Mouse (Mus musculus): ENCODE results near the gene Lancl2. TPM values are rescaled to one million over a fixed set of nuclear protein-coding genes. Genes with fewer than 3 reads are reported as not detected.

Gene Lancl2
- polyA plus RNA-seq, 1 experiment from 2014 or later, result 15.8 TPM

DNA sequence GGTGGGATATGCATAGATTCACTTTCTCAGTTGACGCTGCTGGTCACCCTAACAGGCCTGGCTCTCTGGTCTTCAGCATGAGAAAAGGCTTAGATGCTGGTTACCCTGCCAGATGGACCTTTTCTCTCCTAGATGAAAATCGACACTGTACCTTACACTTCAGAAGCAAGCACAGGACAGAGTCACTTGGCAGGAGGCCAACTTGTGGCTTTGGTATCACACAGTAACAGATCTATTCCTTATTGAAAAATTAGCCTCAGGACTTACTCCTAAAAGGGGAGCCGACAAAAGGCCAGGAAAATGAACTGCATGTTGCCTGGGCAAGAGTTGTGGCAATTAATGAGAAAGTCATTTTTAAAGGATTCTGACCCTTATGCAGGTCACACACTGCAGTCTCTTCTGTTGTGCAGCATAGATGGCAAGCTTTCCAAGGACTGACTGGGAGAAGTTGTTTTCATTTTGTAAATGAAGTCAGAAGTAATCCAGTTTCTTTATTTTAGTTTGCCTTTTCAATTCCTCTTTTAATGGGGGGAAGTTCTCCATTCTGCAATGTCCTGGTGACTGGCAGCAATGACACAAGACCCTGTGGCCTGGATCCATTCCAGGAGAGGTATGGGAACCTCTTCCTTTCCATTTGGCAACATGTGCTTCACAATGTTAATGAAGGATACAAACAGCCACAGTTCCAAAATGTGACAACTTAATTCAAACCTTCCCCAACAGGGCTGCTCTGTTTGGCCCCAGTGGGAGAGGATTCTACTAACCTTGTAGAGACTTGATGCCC is 62.9 kb downstream of the Lancl2 start:
- ATAC-seq, result no peak
- Histone ChIP-seq H3K9me3 (ENCODE audit: control insufficient read depth, low read length) (no peaks in the 10 kb centered on the region), H3K4me2 (ENCODE audit: low read depth, low read length) (no peak overlapping the region), H3K4me1 (ENCODE audit: control insufficient read depth, insufficient read depth, low read length) (no peaks in the 10 kb centered on the region), H3K27ac (ENCODE audit: low read length) (no peak overlapping the region), H3K4me3 (ENCODE audit: low read length) (no peak overlapping the region), H3K9ac (ENCODE audit: low read depth, low read length) (no peak overlapping the region), H3K36me3 (ENCODE audit: control insufficient read depth, insufficient read depth, low read length) (0 out of 2 replicates have a peak, but pooled peaks cover 3% of the 10 kb centered on the region), H3K27me3 (replicated peaks; ENCODE audit: control insufficient read depth, insufficient read depth, low read length) (no peaks in the 10 kb centered on the region)
- WGBS, result 65% methylated on average over 3 of the region's 3 CpGs

DNA sequence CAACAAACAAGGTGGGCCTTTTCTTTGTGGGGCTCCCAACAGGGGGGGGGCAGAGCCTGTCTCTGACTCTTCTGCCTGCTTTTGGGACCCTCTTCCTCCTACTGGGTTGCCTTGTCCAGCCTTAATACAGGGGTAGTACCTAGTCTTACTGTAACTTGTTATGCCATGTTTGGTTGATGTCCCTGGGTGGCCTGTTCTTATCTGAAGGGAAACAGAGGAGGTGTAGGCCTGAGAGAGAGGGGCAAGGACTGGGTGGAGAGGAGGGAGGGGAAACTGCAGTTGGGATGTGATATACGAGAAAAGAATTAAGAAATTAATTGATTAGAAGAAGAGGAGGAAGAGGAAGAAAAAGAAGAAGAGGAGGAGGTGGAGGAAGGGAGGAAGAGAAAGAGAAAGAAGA is 63.9 kb downstream of the Lancl2 start:
- Histone ChIP-seq H3K9ac (ENCODE audit: low read depth, low read length) (no peak overlapping the region), H3K27ac (ENCODE audit: low read length) (no peak overlapping the region), H3K36me3 (ENCODE audit: control insufficient read depth, insufficient read depth, low read length) (0 out of 2 replicates have a peak, but pooled peaks cover 3% of the 10 kb centered on the region), H3K4me2 (ENCODE audit: low read depth, low read length) (no peak overlapping the region), H3K4me1 (ENCODE audit: control insufficient read depth, insufficient read depth, low read length) (no peaks in the 10 kb centered on the region), H3K27me3 (replicated peaks; ENCODE audit: control insufficient read depth, insufficient read depth, low read length) (no peaks in the 10 kb centered on the region), H3K9me3 (ENCODE audit: control insufficient read depth, low read length) (no peaks in the 10 kb centered on the region), H3K4me3 (ENCODE audit: low read length) (no peak overlapping the region)
- WGBS, result 78% methylated on average over 1 of the region's 1 CpGs
- ATAC-seq, result peak; percentile 65

DNA sequence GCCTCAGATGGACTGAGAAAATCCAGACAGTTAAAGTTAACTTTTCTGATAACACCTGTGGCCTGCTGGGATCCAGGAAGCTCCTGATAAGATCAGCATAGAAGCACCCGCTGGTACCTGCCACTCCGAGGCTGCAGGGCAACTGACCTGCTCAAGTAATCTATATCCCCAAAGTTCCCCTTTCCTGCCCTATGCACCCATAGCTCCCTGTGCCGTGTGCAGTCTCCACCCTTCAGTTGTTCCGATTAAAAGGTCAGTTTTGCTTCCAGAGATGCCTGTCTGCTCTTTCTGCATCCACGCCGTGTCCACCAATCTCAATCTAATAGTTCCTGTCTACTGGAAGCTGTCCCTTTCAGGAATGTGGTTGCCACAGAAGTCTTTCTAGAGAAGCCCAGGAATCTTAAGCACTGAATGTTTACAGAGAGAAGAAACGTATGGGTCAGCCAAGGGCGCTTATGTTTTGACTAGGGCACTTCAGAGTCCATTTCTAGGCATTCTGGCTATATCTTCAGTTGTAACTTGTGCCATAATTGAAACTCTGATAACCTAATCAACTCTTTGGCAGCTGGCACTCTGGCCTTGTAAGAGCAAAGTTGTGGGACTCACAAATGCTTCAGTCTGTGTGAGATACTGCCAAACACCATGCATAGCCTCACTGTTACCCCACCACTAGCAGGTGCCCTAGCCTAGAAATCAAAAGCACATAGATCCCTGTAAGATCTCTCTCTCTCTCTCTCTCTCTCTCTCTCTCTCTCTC is 65.0 kb downstream of the Lancl2 start:
- no peak overlapping the region for H3K27ac ChIP-seq (ENCODE audit: low read length)
- no peaks in the 10 kb centered on the region for H3K36me3 ChIP-seq (ENCODE audit: control insufficient read depth, insufficient read depth, low read length)
- H3K9ac ChIP-seq (ENCODE audit: low read depth, low read length), result no peak overlapping the region
- peak; percentile 71 for ATAC-seq
- no peak overlapping the region for H3K4me3 ChIP-seq (ENCODE audit: low read length)
- WGBS, result 47% methylated on average over 8 of the region's 8 CpGs
- no peaks in the 10 kb centered on the region for H3K27me3 ChIP-seq (replicated peaks; ENCODE audit: control insufficient read depth, insufficient read depth, low read length)
- no peaks in the 10 kb centered on the region for H3K9me3 ChIP-seq (ENCODE audit: control insufficient read depth, low read length)
- H3K4me1 ChIP-seq (ENCODE audit: control insufficient read depth, insufficient read depth, low read length), result no peaks in the 10 kb centered on the region
- H3K4me2 ChIP-seq (ENCODE audit: low read depth, low read length), result no peak overlapping the region

DNA sequence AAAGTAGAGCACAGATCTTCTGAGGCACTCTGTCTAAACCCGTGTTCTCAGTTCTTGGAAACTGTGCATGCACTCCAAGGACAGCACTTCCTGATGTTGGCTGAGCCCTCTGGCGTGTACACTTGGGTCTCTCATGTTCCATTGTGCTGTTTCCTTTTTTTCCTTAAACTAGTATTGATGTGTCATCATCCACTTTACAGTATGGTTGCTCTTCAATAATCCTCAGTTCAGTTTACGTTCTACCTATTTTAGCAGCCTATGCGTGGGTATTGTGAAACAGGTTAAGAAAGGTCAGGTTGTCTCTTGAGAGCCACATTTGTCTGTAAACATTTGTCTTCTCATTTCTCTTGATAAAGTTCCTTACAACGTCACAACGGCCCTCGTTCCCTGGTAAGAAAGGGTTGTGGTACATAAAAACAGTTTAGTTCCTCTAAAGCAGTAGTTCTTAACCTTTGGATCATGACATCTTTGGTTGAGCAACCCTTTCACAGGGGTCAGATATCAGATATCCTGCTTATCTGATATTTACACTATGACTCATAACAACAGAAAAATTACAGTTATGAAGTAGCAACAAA is 66.7 kb downstream of the Lancl2 start:
- Histone ChIP-seq H3K4me2 (ENCODE audit: low read depth, low read length) (no peak overlapping the region), H3K9ac (ENCODE audit: low read depth, low read length) (no peak overlapping the region), H3K4me1 (ENCODE audit: control insufficient read depth, insufficient read depth, low read length) (no peaks in the 10 kb centered on the region), H3K27me3 (replicated peaks; ENCODE audit: control insufficient read depth, insufficient read depth, low read length) (no peaks in the 10 kb centered on the region), H3K9me3 (ENCODE audit: control insufficient read depth, low read length) (no peaks in the 10 kb centered on the region), H3K27ac (ENCODE audit: low read length) (no peak overlapping the region), H3K36me3 (ENCODE audit: control insufficient read depth, insufficient read depth, low read length) (no peaks in the 10 kb centered on the region), H3K4me3 (ENCODE audit: low read length) (no peak overlapping the region)
- WGBS, result 62% methylated on average over 7 of the region's 7 CpGs
- ATAC-seq, result peak; percentile 47; the same call in 1 of the 2 replicates

DNA sequence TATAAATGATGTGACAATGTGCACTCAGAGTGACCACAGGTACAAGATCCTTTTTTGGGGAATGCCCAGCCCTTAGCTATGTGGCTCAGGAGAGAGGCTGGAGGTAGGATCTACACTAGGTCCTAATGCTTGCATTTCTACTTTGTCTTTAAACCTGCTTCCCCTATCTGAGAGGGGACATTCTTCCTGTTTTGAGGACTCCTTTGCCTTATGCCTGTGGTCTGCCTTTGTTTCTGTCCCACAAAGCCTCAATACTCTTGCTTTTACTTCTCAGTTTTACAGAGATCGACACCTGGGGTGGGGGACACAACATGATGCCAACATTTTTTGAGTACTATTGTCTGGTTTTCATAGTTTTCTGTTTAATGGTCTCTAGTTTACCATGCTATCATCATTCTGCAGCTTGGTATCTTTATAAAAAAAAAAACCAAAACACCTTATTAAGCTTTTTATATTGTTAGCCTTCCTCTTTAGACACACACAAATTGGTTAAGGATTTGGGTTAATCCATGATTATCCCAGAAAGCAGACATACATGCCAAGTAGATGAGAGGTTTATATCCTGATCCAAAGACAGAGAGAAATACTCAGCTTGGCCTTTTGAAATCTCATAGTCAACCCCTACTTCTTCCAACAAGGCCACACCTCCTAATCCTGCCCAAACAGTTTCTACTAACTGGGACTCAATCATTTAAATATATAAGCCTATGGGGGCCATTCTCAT is 68.3 kb downstream of the Lancl2 start:
- H3K9me3 ChIP-seq (ENCODE audit: control insufficient read depth, low read length), result no peaks in the 10 kb centered on the region

DNA sequence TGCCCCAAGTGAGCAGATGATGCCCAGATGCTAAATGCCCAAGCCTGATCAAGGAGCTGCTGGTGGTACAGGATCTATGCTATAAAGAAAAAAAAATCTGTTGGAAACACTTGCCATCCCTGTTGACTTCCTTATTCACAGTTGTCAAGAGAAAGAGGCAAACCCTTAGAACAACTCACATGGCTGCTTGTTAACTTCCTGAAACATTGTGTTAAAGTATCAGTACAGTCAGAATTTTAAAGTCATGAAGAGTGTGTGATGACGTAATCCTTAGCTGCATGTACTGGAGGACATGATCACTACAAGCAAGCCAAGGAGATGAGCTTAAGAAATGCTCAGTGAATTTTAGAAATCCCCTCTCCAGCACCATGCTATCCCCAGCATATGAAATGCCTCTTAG is 71.5 kb downstream of the Lancl2 start:
- Histone ChIP-seq H3K4me2 (ENCODE audit: low read depth, low read length) (no peak overlapping the region), H3K9me3 (ENCODE audit: control insufficient read depth, low read length) (no peaks in the 10 kb centered on the region), H3K36me3 (ENCODE audit: control insufficient read depth, insufficient read depth, low read length) (no peaks in the 10 kb centered on the region), H3K9ac (ENCODE audit: low read depth, low read length) (no peak overlapping the region), H3K27ac (ENCODE audit: low read length) (no peak overlapping the region), H3K27me3 (replicated peaks; ENCODE audit: control insufficient read depth, insufficient read depth, low read length) (no peaks in the 10 kb centered on the region), H3K4me3 (ENCODE audit: low read length) (no peak overlapping the region), H3K4me1 (ENCODE audit: control insufficient read depth, insufficient read depth, low read length) (no peaks in the 10 kb centered on the region)
- ATAC-seq, result no peak
- 93% methylated on average over 1 of the region's 1 CpGs for WGBS

More for the DNA sequence above, 68.3 kb downstream of the Lancl2 start:
- Histone ChIP-seq H3K4me2 (ENCODE audit: low read depth, low read length) (no peak overlapping the region), H3K9ac (ENCODE audit: low read depth, low read length) (no peak overlapping the region), H3K4me1 (ENCODE audit: control insufficient read depth, insufficient read depth, low read length) (no peaks in the 10 kb centered on the region), H3K36me3 (ENCODE audit: control insufficient read depth, insufficient read depth, low read length) (no peaks in the 10 kb centered on the region), H3K4me3 (ENCODE audit: low read length) (no peak overlapping the region), H3K27ac (ENCODE audit: low read length) (no peak overlapping the region), H3K27me3 (replicated peaks; ENCODE audit: control insufficient read depth, insufficient read depth, low read length) (no peaks in the 10 kb centered on the region)
- WGBS, result 87% methylated on average over 1 of the region's 1 CpGs
- no peak for ATAC-seq

DNA sequence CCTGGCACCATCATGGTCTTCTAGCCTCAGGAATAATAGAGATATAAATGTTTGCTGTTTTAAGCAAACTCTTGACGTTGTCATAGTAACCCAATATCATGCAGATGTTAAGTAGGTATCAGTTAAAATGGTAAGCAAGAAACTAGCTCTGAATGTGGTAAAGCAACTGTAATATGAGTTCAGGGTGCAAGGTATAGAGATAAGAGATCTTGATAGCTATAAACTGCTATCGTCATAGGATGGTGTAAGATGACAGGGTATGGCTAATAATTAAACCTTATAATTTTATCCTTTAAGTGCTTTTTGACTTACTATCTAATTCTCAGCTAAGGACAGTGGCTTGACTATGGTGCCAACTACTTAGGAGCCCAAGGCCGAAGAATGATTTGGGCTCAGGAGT is 78.0 kb downstream of the Lancl2 start:
- 71% methylated on average over 3 of the region's 3 CpGs for WGBS
- Histone ChIP-seq H3K27me3 (replicated peaks; ENCODE audit: control insufficient read depth, insufficient read depth, low read length) (no peaks in the 10 kb centered on the region), H3K4me2 (ENCODE audit: low read depth, low read length) (0 out of 2 replicates have a peak overlapping the region, but pooled peaks have one; percentile 18), H3K9me3 (ENCODE audit: control insufficient read depth, low read length) (no peaks in the 10 kb centered on the region), H3K36me3 (ENCODE audit: control insufficient read depth, insufficient read depth, low read length) (no peaks in the 10 kb centered on the region), H3K27ac (ENCODE audit: low read length) (no peak overlapping the region), H3K9ac (ENCODE audit: low read depth, low read length) (no peak overlapping the region), H3K4me1 (ENCODE audit: control insufficient read depth, insufficient read depth, low read length) (no peaks in the 10 kb centered on the region), H3K4me3 (ENCODE audit: low read length) (no peak overlapping the region)
- ATAC-seq, result peak; percentile 98

DNA sequence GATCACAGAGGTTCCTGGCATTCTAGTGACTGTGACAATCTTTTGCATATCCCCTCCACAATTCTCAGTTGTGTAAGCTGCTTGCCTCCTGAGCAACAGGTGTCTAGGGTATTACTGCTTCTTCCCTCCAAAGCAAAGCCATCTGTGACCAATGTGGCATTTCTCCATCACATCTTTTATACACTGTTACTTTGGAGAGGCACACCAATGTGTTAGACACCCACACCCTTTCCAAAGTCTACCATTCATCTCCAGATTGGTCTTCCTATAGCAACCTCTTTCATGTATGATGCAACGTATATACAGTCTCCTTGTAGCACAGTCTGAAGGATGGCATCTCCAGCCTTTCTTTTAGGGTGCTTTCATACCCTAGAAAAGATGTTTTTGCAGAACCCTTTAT is 80.3 kb downstream of the Lancl2 start:
- no peaks in the 10 kb centered on the region for H3K4me1 ChIP-seq (ENCODE audit: control insufficient read depth, insufficient read depth, low read length)
- H3K27me3 ChIP-seq (replicated peaks; ENCODE audit: control insufficient read depth, insufficient read depth, low read length), result no peaks in the 10 kb centered on the region
- H3K4me3 ChIP-seq (ENCODE audit: low read length), result no peak overlapping the region
- no peaks in the 10 kb centered on the region for H3K9me3 ChIP-seq (ENCODE audit: control insufficient read depth, low read length)
- 94% methylated on average over 1 of the region's 1 CpGs for WGBS
- no peaks in the 10 kb centered on the region for H3K36me3 ChIP-seq (ENCODE audit: control insufficient read depth, insufficient read depth, low read length)
- ATAC-seq, result no peak
- H3K27ac ChIP-seq (ENCODE audit: low read length), result no peak overlapping the region
- H3K4me2 ChIP-seq (ENCODE audit: low read depth, low read length), result no peak overlapping the region
- no peak overlapping the region for H3K9ac ChIP-seq (ENCODE audit: low read depth, low read length)

DNA sequence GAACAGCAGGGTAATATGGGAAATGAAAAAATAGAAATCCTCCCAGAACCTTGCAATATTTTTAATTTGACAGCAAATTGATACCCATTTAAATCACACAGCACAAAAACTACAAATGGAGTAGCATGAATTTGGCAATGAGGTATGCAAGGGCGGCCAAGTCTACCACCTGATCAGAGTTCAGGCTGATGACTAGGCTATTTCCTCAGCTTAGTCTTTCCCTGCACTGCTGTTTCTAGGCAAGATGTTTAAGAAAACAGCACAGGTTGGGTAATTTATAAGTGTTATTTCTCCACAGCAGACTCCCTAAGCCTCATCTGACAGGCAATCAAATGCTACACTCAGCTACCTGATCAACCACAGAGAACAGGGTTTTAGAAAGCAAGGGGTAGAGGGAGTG is 81.9 kb downstream of the Lancl2 start:
- no peaks in the 10 kb centered on the region for H3K4me1 ChIP-seq (ENCODE audit: control insufficient read depth, insufficient read depth, low read length)
- no peak overlapping the region for H3K27ac ChIP-seq (ENCODE audit: low read length)
- WGBS, result 93% methylated on average over 1 of the region's 1 CpGs
- no peak overlapping the region for H3K4me3 ChIP-seq (ENCODE audit: low read length)
- no peak for ATAC-seq
- H3K27me3 ChIP-seq (replicated peaks; ENCODE audit: control insufficient read depth, insufficient read depth, low read length), result no peaks in the 10 kb centered on the region
- H3K9me3 ChIP-seq (ENCODE audit: control insufficient read depth, low read length), result no peaks in the 10 kb centered on the region
- no peak overlapping the region for H3K9ac ChIP-seq (ENCODE audit: low read depth, low read length)
- no peaks in the 10 kb centered on the region for H3K36me3 ChIP-seq (ENCODE audit: control insufficient read depth, insufficient read depth, low read length)
- H3K4me2 ChIP-seq (ENCODE audit: low read depth, low read length), result no peak overlapping the region
